Mouse (Mus musculus) layer of hippocampus, postnatal 25 days (tissue): ENCODE results near the gene Ap2s1. TPM values are rescaled to one million over a fixed set of nuclear protein-coding genes. Genes with fewer than 3 reads are reported as not detected.

Experiments
- DNase-seq, 2 experiments: peaks; one replicate each; pipeline ENCODE4 v3.0.0; 2022; ENCODE audit warnings: mixed read lengths in 2 of 2, low spot score in 1 of 2; ENCODE audit errors: extremely low spot score in 1 of 2
- total RNA-seq, 2 experiments: library from RNA; stranded (reverse); gene quantifications; 2 replicates each; pipeline ENCODE4 v1.2.3; 2021

Gene Ap2s1
- total RNA-seq, 2 experiments from 2014 or later = 278 to 315 TPM

DNA sequence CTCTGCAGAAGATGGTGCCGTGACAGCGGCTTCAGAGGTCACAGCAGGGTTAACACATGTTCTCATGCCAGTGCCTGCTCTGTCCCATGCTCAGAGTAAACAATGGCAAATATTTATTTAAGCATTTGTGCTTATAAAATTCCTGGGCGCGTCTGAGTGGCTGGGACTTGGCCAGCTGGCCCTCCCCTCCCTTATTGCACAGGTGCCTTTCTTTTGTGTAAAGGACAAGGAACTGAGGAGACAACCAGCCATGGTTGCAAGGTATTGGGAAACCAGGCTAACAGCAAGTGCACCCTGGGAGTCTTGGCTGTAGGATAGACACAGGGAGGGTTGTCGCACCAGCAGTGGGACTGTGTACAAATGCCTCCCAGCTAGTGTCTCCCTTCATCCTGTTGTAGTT lies 54.1 kb downstream of the Ap2s1 start:
- DNase-seq = no peak

DNA sequence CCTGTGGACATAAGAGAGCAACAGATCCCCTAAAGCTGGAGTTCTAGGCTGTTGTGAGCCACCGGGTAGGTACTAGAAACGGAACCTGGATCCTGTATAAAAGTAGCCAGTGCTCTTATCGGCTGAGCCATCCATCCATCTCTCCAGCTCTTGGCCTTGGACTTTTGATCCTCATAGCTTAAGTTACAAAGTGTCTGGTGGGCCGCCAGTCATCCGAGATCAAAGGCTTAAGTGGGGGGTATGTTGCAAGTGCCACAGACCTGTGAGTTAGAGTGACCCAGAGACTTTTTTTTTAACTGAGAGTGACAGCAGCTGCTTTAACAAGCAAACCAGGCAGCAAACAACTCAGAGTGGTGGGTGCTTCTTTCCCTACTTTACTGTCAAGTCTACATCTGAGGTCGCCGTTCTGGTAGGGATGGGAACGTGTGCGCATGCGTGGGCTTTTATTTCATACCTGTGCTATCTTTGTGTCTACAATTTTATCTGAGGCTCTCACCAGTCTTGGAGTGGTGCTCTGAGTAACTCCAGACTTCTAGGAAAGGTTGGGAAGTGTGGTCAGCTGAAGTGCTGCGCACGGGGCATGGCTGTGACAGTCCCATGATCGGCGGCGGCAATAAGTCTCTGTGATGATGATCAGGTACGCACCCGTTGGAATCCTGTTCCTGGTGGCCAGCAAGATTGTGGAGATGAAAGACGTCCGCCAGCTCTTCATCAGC lies 55.0 kb downstream of the Ap2s1 start:
- DNase-seq = no peak

DNA sequence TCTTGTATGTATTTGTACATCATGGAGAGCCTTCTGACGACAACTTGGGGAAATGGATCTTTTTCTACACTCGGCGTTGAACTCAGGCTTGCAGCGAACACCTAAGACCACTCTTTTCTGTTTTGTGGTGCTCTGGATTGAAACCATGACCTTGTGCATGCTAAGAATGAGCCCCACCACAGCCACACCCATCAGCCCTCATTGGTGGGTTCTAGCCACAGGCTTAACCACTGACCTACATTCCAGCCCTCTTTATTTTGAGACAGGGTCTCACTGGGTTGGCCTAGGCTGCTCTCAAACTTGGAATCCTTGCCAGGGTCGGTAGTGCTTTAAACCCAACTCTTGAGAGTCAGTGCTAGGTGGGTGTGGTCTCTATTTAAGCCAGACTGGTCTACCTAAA lies 56.7 kb downstream of the Ap2s1 start:
- no peak for DNase-seq

Other genes with a start within 250 kb of the Ap2s1 start
- 100 to 1,000 TPM; 125 to 127 TPM for gene Arhgap35, start 123.4 kb upstream of the Ap2s1 start, total RNA-seq
- gene Ceacam15, start 62.7 kb upstream of the Ap2s1 start, total RNA-seq = not detected
- not detected for gene Ceacam9, start 16.5 kb upstream of the Ap2s1 start, total RNA-seq
- gene Slc1a5, start 42.9 kb downstream of the Ap2s1 start, total RNA-seq = 1 to 10 TPM; 2.4 to 3.5 TPM
- 100 to 1,000 TPM; 322 to 327 TPM for gene Strn4, start 77.5 kb downstream of the Ap2s1 start, total RNA-seq
- 10 to 100 TPM; 46.7 to 47.7 TPM for gene Fkrp, start 78.3 kb downstream of the Ap2s1 start, total RNA-seq
- gene Prkd2, start 104.5 kb downstream of the Ap2s1 start, total RNA-seq = 1 to 10 TPM; 5.2 to 6.9 TPM
- 100 to 1,000 TPM; 150 to 160 TPM for gene Dact3, start 136.9 kb downstream of the Ap2s1 start, total RNA-seq
- 1 to 10 TPM; 2.5 to 3.2 TPM for gene Gng8, start 153.4 kb downstream of the Ap2s1 start, total RNA-seq
- gene Ptgir, start 168.1 kb downstream of the Ap2s1 start, total RNA-seq = under 1 TPM in 1 of 2 experiments, not detected in 1; 0.09 TPM
- gene Calm3, start 185.7 kb downstream of the Ap2s1 start, total RNA-seq = 1,000 to 10,000 TPM; 2,256 to 2,439 TPM
- gene Pnmal2, start 206.3 kb downstream of the Ap2s1 start, total RNA-seq = 100 to 1,000 TPM; 320 to 337 TPM
- 100 to 1,000 TPM; 104 to 117 TPM for gene Pnmal1, start 221.3 kb downstream of the Ap2s1 start, total RNA-seq
- gene Gm42372, start 244.7 kb downstream of the Ap2s1 start, total RNA-seq = 10 to 100 TPM; 52.6 to 53.6 TPM